Mouse (Mus musculus) hindbrain, postnatal 0 days (tissue): ENCODE results near the gene Lmnb2. TPM values are rescaled to one million over a fixed set of nuclear protein-coding genes. Genes with fewer than 3 reads are reported as not detected.
A peak's percentile ranks its signal among the peaks of the same experiment; 100 is the strongest.

Experiments used
- ATAC-seq: fragments of 200-750 bp; cut with Nextera tagmentation; 2 replicates; pipeline ENCODE4 v1.8.0; 2017; ENCODE audit warnings: mild to moderate bottlenecking, moderate TSS enrichment, moderate library complexity
- DNase-seq: peaks from one replicate; pipeline ENCODE4 v3.0.0-alpha.2; 2015; ENCODE audit warnings: low spot score
- H3K27ac ChIP-seq: fragments of 300-500 bp; sonication (generic); 2 replicates; pipeline ENCODE4 v1.5.1; 2014; ENCODE audit warnings: mild to moderate bottlenecking
- H3K27me3 ChIP-seq: fragments of 300-500 bp; sonication (generic); 2 replicates; pipeline ENCODE4 v1.6.1; 2014; ENCODE audit warnings: low read length, mixed read lengths; ENCODE audit not compliant: insufficient read depth
- H3K36me3 ChIP-seq: fragments of 300-500 bp; sonication (generic); 2 replicates; pipeline ENCODE4 v1.6.1; 2014; ENCODE audit warnings: low read length, mixed read lengths; ENCODE audit not compliant: insufficient read depth
- H3K4me1 ChIP-seq: fragments of 300-500 bp; sonication (generic); 2 replicates; pipeline ENCODE4 v1.6.1; 2014; ENCODE audit warnings: antibody characterized with exemption, low read length, mixed read lengths; ENCODE audit not compliant: insufficient read depth
- H3K4me2 ChIP-seq: fragments of 300-500 bp; sonication (generic); 2 replicates; pipeline ENCODE4 v1.6.1; 2014; ENCODE audit warnings: low read depth, mild to moderate bottlenecking, low read length, moderate library complexity, mixed read lengths
- H3K4me3 ChIP-seq: fragments of 300-500 bp; sonication (generic); 2 replicates; pipeline ENCODE4 v1.5.1; 2014; ENCODE audit warnings: low read length
- H3K9ac ChIP-seq: fragments of 300-500 bp; sonication (generic); replicated peaks from 2 replicates; pipeline ENCODE4 v1.6.1; 2014; ENCODE audit warnings: mild to moderate bottlenecking, low read length, moderate library complexity, mixed read lengths
- H3K9me3 ChIP-seq: fragments of 300-500 bp; sonication (generic); 2 replicates; pipeline ENCODE4 v1.6.1; 2016; ENCODE audit warnings: low read length, mixed read lengths
- CTCF ChIP-seq: IDR thresholded peaks from 2 replicates; pipeline ENCODE4 v1.5.1; 2016; ENCODE audit warnings: antibody characterized with exemption, control low read depth, low read depth
- WGBS: fragments of 180-500 bp; shearing (Covaris S2); extraction: QIAGEN DNeasy Blood & Tissue Kit; methylation state at CpG from one replicate; pipeline ENCODE4 v1.1.7; 2014; 5-methylcytosine and 5-hydroxymethylcytosine counted together
- polyA plus RNA-seq: library from polyadenylated mRNA; unstranded; fragments of >200 nt; fragmentation: Nextera tagmentation; extraction: Ambion mirVana; gene quantifications from 2 replicates; pipeline ENCODE4 v1.2.1, GENCODE M21; 2015
- total RNA-seq: library from RNA; depleted of rRNA; stranded (reverse); fragments of >200 nt; gene quantifications from 2 replicates; pipeline ENCODE4 v1.2.3, GENCODE M21; 2014

Gene Lmnb2
- total and polyA plus RNA-seq, 2 experiments from 2014 or later, result 24.8 to 42.3 TPM

DNA sequence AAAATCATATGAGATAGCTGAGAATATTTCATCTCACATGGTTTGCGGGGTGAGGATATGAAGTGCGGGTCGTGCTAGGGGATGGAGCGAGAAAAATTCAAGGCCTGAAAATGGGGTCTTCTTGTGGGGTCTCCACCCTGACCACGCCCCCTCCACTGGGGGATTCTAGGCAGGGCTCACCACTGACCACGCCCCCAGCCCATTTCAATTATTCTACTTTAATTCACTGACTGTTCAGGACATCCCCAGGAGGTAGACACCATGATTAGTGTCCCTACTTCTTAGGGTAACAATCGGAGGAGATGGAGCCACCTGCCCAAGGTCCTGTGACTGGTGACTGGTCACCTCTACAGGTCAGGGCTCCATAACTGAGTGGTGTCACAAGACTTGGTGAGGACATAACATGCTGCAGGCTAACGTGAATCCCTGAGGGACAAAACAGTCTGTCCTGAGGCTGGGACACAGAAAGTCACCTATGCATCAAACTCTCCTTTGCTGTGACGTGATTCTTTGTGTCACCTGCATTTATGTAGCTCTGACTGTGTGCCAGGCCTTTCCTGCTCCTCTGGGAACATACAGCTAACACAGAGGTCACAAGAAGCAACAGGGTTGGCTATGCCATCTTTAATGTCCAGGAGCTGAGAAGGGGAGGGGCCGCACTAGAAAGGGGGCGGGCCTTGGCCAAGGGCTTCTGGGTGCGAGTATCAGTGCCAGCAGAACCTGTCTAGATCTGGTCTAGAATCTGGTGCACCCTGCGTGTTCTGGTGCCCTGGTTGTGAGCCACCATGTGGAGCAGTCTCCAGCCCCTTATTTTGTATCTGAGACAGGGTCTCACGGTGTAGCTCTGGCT, 16.3 kb upstream of the Lmnb2 start:
- Histone ChIP-seq H3K36me3 (no peaks in the 10 kb centered on the region), H3K9me3 (no peaks in the 10 kb centered on the region), H3K4me2 (no peak overlapping the region), H3K4me3 (no peak overlapping the region), H3K4me1 (peaks cover 31% of the 10 kb centered on the region), H3K9ac (no peak overlapping the region), H3K27ac (no peak overlapping the region), H3K27me3 (peaks cover 11% of the 10 kb centered on the region; the same call in 1 of the 2 replicates)
- ATAC-seq (no peak), DNase-seq (no peak)
- 41% methylated on average over 14 of the region's 14 CpGs for WGBS
- no peak for TF ChIP-seq CTCF

- ATAC-seq, result no peak
- H3K4me1 ChIP-seq, result peaks cover 30% of the 10 kb centered on the region
- DNase-seq, result peak; percentile 18
- peaks cover 11% of the 10 kb centered on the region; the same call in 1 of the 2 replicates for H3K27me3 ChIP-seq
- no peak overlapping the region for H3K9ac ChIP-seq
- no peaks in the 10 kb centered on the region for H3K36me3 ChIP-seq
- H3K4me3 ChIP-seq, result no peak overlapping the region
- H3K4me2 ChIP-seq, result peak overlapping the region; percentile 40
- 3% methylated on average over 21 of the region's 21 CpGs for WGBS
- no peak for TF ChIP-seq CTCF
- no peaks in the 10 kb centered on the region for H3K9me3 ChIP-seq
- H3K27ac ChIP-seq, result no peak overlapping the region
Measured at GRCm38 (mm10) chr10:80933421-80933979, 15.5 kb upstream of the Lmnb2 start.

DNA sequence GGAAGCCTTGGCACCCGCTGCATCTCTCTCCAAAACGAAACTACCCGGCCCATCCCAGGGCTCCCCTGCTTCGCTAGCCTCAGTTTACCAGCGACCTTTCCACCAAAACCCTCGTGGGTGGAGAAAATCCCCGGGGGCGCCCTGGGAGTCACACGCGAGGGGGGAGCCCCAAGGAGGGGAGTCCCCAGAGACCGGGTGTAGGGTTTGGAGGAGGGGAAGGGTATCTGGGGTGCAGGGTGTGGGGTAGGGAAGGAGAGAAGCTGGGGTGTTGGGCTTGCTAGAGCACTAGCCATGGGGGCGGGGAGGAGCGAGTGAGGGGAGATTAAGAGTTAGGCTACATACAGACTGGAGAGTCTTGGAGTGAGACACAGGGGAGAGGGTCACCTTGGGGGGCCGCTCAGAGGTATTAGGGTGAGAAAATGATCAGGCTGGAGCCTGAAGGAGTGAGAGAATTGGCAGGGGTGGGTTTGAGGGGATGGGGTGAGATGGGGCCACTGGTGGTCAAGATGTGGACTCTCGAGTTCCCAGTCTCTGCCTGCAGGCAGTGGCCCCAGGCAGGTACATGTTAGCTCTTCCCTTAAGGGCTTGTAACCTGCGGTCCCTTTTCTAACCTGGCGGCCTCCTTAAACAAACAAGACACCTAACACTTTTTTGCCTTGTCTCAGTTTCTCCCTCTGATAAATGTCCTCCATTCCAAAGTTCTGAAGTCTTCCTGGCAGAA, 14.8 kb upstream of the Lmnb2 start:
- H3K9ac ChIP-seq, result no peak overlapping the region
- 3% methylated on average over 17 of the region's 17 CpGs for whole genome bisulfite sequencing
- peak overlapping the region; percentile 12 for H3K4me3 ChIP-seq
- no peaks in the 10 kb centered on the region for H3K9me3 ChIP-seq
- H3K4me1 ChIP-seq, result peaks cover 30% of the 10 kb centered on the region
- peak overlapping the region; percentile 93 for H3K4me2 ChIP-seq
- DNase-seq (no peak), ATAC-seq (no peak)
- H3K36me3 ChIP-seq, result no peaks in the 10 kb centered on the region
- H3K27me3 ChIP-seq, result peaks cover 11% of the 10 kb centered on the region; the same call in 1 of the 2 replicates
- H3K27ac ChIP-seq, result no peak overlapping the region
- TF ChIP-seq CTCF, result no peak

- peak overlapping the region; percentile 93 for H3K4me2 ChIP-seq
- H3K9me3 ChIP-seq, result no peaks in the 10 kb centered on the region
- DNase-seq (peak; percentile 58), ATAC-seq (no peak)
- peak overlapping the region; percentile 12 for H3K4me3 ChIP-seq
- H3K27ac ChIP-seq, result no peak overlapping the region
- WGBS, result 3% methylated on average over 20 of the region's 20 CpGs
- H3K36me3 ChIP-seq, result no peaks in the 10 kb centered on the region
- H3K9ac ChIP-seq, result no peak overlapping the region
- H3K4me1 ChIP-seq, result peaks cover 23% of the 10 kb centered on the region
- H3K27me3 ChIP-seq, result peaks cover 11% of the 10 kb centered on the region; the same call in 1 of the 2 replicates
- TF ChIP-seq CTCF, result no peak
Measured at GRCm38 (mm10) chr10:80932206-80932605, 14.2 kb upstream of the Lmnb2 start.

- Histone ChIP-seq H3K9ac (no peak overlapping the region), H3K4me3 (0 out of 2 replicates have a peak overlapping the region, but pooled peaks have one; percentile 12), H3K27ac (no peak overlapping the region), H3K4me1 (peaks cover 21% of the 10 kb centered on the region), H3K9me3 (no peaks in the 10 kb centered on the region), H3K36me3 (no peaks in the 10 kb centered on the region), H3K27me3 (peaks cover 11% of the 10 kb centered on the region; the same call in 1 of the 2 replicates), H3K4me2 (peak overlapping the region; percentile 93)
- TF ChIP-seq CTCF, result no peak
- ATAC-seq (no peak), DNase-seq (no peak)
- under 1% methylated on average over 26 of the region's 26 CpGs for WGBS
Measured at GRCm38 (mm10) chr10:80931695-80932094, 13.7 kb upstream of the Lmnb2 start.

- peak overlapping the region; percentile 59 for H3K9ac ChIP-seq
- no peaks in the 10 kb centered on the region for H3K36me3 ChIP-seq
- H3K4me3 ChIP-seq, result peak overlapping the region; percentile 53
- DNase-seq (peak; percentile 57), ATAC-seq (no peak)
- 2% methylated on average over 13 of the region's 14 CpGs for WGBS
- peaks cover 11% of the 10 kb centered on the region; the same call in 1 of the 2 replicates for H3K27me3 ChIP-seq
- H3K4me2 ChIP-seq, result peak overlapping the region; percentile 93
- no peak for TF ChIP-seq CTCF
- no peak overlapping the region for H3K27ac ChIP-seq
- peaks cover 18% of the 10 kb centered on the region for H3K4me1 ChIP-seq
- H3K9me3 ChIP-seq, result no peaks in the 10 kb centered on the region
Measured at GRCm38 (mm10) chr10:80931153-80931671, 13.2 kb upstream of the Lmnb2 start.
